Mouse (Mus musculus) gastrocnemius, adult 8-10 months (tissue): ENCODE data around the gene Pole2. TPM values are rescaled to one million over a fixed set of nuclear protein-coding genes. Genes with fewer than 3 reads are reported as not detected.
A peak's percentile ranks its signal among the peaks of the same experiment; 100 is the strongest.

ENCODE experiments used
- DNase-seq, 2 experiments: peaks; one replicate each; pipeline ENCODE4 v3.0.0; 2022; ENCODE audit warnings: low spot score in 2 of 2
- total RNA-seq, 4 experiments: library from RNA; stranded (reverse); gene quantifications; 2 replicates each; pipeline ENCODE4 v1.2.4; 2022

The Pole2 gene
- total RNA-seq, result under 1 TPM in 3 of 4 experiments, not detected in 1; 0.15 to 0.27 (median 0.24) TPM

DNA sequence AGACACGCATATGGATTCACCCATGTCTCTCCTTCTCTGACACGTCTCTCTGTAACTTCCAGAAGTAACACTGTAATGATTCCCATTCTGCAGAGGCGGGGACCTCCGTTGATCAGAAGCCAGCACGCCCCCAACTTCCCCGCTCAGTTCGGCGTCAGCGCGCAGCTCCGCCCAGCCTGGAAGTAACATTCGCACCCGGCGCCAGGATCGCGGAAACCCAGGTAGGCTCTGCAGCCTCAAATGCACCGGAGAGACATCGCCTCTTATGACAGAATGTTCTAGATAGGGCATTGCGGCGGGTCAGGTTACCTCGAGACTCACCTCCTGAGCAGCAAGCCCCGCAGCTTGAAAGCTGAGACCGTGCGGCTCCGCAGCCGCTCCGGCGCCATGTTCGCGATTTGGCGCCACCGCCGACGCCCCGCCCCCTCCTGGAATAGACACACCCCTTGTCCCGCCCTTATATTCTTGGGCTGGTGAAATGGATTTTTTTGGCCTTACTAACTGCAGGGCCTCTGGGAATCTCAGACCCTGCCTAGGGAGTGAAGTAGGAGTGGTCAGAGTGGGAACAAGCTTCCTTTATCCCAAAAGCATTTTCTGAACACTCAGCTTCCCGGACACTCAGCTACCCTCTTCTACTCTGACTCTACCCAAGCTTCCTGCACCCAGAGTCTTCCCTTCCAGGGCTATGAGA is at the start of gene Pole2:
Gene Pole2 (minus strand): TSS at position 420 of the 691 bp plus-strand sequence.
- DNase-seq, result peak; percentile 78 to 83

DNA sequence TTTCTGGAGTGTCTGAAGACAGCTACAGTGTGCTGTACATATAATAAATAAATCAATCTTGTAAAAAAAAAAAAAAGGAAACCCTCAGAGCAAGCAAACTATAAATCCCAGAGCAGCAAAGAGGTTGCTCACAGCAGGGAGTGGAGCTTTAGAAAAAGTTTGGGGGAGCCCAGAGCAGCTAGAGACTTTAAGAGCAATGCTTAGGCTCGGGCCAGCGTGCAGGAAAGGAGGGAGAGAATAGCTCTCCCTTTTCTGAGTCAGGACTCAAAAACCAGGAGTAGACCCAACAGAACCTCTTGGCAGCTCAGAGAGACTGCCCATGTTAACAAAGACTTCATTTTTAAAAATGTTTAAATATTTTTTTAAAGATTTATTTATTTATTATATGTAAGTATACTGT is 41.0 kb upstream of the Pole2 start:
- DNase-seq, result no peak

DNA sequence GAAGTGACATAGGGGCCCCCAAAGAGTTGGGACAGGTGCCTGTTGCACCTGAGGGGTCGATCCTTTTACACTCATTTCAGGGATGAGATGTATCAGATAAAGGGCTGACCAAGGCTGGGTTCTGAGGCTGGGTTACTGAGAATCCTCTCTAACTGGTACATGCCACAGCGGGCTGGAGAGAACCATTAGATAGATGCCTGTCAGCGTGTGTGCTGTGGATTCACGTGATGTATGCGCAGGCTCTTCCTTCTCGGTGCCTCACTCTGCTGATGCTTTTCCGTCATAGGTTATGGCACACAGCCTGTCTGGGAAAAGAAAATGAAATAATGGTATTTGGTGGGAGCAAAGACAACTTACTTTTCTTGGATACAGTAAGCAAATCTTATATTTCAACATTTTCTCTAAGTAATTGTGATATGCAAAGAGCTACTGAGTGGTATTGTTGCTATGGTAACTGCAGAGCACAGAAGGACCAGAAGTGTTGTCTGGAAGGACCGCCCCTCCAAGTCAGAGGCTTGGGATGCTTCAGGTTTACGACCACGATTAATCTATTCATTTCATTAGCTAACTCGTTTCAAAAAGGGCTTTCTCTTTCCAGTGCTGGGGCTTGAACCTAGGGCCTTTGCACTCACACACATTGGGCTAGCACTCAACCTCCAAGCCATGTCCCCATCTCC is 40.1 kb upstream of the Pole2 start:
- DNase-seq, result no peak

DNA sequence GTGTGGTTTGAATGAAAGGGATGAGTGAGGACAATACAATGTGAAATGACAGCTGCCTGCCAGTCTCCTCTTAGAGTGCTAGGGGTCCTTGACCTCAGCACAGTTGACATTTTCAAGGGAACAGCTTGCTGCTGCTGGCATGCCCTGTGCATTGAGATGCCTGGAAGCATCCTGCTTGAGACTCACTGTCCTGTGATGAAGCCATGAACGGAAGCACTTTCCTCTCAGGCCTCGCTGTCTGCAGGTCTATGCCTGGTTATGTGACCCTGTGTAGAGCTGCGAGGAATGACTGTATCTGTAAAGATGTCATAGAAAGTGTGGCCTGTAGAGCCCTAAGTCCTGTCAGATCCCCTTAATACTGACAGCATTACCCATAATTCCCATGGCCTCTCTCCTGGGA is 37.0 kb upstream of the Pole2 start:
- no peak for DNase-seq

DNA sequence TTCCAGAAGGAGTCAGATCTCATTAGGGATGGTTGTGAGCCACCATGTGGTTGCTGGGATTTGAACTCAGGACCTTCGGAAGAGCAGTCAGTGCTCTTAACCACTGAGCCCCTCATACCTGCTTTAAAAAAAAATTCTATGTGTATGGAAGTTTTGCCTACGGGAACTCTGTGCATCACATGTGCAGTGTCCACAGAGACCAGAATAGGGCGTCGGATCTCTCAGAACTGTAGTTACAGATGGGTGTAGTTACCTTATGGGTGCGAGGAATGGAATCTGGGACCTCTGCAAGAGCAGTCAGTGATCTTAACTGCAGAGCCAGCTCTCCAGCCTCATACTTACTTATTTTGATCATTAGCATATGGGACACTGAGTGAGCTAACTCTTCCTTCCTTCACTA is 34.3 kb upstream of the Pole2 start:
- DNase-seq, result no peak

DNA sequence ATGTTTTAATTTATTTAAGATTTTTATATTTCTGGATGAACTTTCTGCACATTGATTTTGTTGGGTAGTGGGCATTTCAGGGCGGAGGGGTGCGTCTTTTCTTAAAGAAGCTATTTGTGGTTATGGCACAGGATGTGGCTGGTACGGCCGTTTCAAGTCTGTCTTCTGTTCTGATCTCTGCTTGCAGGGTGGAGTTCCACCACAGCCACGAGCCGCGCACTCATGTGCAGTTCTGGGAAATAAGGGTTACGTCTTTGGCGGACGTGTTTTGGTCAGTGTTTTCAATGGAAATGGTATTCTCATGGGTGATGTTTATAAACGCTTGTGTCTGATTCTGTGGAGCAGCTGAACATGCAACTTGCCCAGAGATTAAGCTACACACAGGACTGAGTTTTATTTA is 29.8 kb upstream of the Pole2 start:
- DNase-seq, result no peak

DNA sequence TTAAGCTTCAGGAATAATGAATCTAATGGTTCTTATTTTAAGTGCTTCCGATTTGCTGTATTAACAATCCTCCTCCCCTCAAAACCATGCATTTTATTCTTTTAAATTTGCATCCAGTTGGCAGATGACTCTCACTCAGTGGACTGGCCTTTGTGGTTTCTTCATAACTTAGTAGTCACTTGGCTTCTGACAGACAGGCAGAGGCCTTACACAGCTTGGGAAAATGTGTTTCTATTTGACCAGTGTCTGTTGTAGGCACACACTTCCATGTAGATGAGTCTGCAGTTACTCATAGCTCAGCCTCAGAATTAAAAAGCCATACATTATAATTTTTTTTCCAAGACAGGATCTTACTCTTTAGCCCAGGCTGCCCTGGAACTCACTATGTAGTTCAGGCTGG is 25.8 kb upstream of the Pole2 start:
- DNase-seq, result no peak

DNA sequence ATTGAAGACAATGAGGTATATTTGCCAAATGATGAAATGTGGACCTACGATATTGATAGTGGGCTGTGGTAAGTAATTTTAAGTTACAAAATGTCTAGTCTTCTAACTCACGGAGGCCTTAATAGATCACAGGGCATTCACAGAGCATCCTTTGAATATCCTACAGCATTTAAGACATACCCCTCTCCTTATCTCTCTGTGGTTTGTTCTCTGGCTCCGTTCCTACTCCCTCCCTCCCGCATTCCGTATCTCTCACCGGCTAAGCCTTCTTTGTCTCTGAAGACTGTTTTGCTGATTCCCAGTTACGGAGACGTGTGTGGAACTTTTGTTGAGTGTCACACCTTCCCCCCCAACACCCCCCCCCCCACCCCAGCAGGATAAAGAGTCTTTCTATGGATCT is 22.8 kb upstream of the Pole2 start:
- DNase-seq, result no peak

DNA sequence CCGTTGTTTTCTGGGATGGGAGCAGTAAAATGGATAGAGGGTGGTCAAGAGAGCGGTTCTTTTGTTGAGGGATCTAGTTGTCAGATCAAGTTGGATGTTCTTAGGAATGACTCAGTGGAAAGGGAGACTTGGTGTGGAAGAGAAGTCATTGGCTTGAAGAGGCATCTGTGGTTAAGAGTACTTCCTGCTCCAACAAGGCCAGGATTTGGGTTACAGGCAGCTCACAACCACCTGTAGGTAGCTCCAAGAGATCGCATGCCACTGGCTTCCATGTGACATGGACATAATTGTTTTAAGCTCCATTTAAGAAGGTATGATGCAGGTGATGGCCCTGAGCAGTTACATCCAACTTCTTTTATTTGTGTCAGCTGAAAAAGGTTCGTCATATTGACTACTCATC is 21.8 kb upstream of the Pole2 start:
- no peak for DNase-seq

DNA sequence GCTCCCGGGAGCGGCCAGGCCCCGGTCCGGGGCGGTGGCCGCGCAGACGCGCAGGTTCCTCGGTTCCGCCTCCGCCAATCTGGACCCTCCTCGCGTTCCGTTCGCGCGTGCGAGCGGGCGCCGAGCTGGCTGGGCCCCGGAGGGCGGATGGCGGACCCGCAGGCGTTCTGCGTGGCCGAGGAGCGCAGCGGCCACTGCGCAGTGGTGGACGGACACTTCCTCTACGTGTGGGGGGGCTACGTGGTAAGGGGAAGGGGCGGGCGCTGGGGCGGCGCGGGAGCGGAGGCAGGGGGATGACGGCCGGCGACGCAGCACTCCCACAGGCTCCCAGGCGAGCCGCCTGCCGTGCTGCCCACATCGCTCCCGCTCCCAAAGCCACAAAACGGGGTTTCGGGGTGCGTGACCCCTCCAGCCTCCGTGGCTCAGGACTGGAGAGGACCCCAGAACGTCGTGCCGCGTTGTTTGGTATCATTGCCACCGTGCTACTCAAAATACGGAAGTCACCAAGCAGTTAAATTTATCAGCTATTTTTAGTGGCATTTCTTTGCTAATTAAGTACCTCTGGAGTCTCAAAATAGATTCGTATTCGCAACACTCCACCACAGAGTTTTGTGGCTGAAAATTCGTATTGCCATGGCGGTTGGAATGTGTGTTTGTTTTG is 13.9 kb upstream of the Pole2 start:
- peak; percentile 48 to 58 for DNase-seq

DNA sequence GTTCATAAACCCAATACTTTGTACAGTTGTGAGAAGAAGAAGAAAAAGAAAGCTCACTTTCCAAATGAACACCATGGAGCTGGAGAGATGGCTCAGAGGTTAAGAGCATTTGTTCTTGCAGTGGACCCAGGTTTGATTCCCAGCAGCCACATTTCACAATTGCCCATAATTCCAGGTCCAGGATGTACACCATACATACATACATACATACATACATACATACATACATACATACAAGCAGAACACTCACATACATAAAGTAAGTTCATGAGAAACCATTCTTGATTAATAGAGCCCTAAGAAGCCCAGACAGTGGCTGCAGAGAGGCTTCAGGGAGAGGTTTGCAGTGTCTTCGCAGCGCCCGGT is 13.4 kb upstream of the Pole2 start:
- DNase-seq, result no peak

DNA sequence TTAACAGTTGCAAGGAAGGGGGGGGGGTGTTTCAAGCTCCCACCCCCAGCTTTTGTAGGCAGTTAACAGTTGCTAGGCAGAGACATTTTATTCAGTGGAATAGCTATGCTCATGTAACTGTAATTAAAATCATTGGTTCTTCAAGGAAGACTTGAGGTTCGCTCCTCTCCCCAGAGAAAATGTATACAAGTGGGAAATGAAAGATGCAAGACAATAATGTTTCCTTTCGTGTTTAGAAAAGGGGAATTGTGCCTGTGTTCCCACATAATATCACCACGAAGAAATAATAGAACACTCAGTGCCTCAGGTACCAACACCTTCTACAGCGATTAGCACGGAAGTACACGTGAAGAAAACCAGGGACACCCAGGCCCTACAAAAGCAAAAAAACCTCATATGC is 12.9 kb upstream of the Pole2 start, which contains the start of gene Klhdc1:
Gene Klhdc1 (plus strand): TSS at position 301 of the 400 bp plus-strand sequence.
- DNase-seq, result no peak

DNA sequence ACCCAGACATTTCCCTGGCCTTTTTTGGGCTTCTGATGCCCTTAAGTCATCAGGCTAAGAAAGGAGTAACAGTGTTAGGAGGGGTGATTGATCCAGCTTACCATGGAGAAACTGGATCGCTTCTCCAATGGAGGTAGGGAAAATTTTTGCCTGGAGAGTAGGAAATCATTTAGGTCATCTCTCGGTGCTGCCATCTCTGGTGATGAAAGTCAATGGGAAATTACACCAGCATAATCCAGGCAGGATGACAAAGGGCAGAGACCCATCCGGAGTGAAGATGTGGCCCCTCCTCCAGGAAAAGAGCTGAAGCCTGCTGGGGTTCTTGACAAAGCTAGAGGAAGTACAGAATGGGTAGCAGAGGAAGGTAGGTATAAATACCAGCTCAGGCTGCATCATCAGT is 10.3 kb upstream of the Pole2 start:
- no peak for DNase-seq

DNA sequence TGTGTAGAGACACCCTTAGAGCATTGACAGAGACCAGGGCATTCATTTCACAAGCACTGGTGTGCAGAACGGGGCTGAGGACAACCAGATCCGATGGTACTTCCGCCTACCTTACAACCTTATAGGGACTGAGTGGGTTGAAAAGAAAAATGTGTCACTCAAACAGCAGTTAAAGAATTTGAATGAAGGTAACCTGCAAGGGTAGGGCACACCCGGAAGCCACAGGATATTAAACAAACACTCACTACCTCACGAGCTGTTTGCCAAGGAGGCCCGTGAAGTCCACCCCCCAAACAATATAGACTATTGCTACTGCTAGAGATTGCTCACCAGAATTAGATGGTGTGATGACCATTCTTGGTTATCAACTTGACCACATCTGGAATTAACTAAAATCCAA is 7.8 kb upstream of the Pole2 start:
- DNase-seq, result no peak

DNA sequence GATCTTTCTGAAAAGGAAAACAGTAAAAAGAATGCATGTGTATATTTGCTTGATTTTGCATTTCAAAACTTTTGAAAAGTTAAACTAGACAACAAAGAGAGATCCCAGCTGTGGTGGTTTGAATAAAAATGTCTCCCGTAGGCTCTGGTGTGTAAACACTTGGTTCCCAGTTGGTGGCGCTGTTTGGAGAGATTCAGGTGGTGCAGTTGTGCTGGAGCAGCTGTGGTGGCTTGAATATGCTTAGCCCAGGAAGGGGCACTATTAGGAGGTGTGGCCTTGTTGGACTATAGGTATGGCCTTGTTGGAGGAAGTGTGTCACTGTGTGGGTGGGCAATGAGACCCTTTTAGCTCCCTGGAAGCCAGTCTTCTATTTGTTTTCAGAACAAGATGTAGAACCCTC is 1.3 kb upstream of the Pole2 start:
- no peak for DNase-seq

DNA sequence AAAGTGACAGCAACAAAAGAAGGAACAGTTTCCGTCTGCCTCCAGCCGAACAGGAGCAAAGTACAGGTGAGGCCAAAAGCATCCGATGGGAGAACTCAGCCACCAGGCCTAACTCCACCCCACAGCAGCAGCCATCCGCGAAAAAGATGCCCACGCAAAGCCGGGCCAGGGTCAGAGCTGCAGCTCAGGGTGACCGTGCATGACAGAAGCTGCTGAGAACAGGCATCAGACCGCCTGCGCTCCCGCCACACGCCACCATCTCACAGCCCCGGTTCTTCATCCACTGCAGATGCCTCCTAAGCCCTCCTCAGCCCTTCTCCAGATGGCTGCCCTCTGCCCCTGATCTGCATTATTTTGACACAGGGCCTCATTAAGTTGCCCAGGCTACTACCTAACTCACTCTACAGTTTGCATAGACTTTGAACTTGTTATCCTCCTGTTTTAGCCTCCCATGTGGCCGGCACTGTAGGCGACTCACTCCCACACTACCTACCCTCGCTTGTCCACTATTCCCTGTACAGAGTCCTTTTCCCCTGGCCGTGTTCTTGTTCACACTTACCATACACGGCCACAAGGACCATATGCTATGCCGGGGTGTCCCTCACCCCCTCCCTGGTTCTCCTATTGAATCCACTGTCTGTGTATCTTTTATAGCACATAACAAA is 7.2 kb downstream of the Pole2 start:
- DNase-seq, result no peak

DNA sequence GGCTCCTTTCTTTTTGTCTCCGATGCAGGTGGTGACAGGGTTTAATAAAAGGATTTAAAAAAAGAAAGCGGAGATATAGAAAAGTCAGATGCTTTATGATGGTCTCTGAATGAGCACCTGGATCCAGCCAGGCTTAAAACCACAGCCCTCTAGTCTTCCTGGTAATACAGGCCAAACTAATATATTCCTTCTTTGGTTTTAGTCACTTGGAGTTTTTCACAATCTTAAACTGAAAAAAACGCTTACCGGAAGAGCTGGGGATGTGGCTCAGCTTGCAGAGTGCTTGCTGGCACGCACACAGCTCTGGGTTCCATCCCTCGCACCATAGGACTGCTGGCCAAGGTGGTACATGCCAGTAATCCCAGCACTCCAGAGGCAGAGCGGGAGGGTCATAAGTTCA is 11.4 kb downstream of the Pole2 start:
- DNase-seq, result no peak

DNA sequence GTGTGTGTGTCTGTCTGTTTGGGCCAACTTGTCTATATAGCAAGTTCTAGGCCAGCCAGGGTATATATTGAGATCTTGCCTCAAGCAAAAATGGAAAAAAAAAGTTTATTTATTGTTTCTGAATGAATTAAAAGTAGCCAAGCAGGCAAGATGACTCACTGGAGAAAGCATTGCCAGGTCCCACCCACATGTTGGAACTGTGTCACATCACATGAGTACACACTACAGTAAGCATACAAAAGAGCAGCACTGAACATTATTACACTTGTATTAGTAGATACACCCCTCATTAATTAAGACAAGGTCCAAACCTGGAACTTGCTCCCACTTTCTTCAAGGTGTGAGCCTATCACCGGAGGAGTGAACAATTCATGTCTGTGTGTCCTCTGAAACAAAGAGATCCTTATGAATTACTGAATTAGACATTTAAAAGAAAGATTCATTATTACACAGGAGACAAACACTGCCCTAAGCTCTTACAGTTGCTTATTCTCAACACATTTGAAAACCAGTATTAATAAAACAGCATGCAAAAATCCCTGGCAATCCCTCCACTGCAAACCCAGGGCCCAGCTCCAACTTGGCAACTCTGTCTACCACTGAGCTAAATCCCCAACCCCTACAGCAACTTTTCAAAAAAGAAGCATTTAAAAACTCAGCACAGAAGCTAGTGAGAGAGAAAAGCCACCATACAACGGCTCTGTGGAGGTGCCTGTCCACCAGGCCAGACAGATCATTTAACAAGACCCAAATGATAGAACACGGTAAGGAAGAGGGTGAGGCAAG is 12.8 kb downstream of the Pole2 start:
- DNase-seq, result peak; percentile 60 to 66

DNA sequence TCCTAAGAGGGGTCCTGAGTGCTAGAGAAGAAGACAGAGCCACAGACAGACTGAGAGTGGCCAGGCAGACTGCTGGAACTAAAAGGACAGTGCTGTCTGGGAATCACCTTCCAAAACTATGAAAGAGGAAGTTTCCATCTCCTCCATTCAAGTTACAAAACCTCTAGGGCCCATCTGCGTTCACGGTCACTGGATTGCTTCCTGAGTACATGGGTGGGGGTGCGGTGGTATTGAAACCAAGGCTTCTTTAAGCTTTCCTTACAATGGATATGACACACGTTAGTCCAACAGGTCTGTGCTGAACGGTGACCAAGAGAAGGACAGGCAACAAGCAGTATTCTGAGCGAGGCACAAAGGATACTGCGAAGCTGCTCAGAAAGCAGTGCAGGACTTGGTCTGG is 13.6 kb downstream of the Pole2 start:
- DNase-seq, result no peak

DNA sequence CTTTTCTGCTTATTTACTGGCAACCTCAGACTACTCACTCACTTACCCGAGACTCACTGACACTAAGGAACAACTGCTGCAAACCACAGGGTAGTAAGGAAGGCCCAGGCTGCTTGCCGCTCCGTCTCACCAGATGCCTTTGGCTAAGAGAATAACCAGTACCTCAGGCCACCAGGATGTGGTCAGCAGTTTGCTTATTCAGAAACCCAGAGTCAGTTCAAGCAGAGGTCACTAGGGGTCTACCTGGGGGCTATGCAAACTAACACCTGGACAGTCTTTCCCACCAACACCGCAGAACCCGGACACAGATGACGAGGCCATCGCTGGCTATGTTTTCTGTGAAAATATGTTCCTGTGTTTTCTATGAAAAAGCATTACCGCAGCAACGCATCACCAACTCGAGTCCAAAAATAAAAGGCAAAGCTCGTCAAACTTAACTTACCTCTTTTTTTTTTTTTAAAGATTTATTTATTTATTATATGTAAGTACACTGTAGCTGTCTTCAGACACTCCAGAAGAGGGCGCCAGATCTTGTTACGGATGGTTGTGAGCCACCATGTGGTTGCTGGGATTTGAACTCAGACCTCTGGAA is 14.7 kb downstream of the Pole2 start:
- no peak for DNase-seq

DNA sequence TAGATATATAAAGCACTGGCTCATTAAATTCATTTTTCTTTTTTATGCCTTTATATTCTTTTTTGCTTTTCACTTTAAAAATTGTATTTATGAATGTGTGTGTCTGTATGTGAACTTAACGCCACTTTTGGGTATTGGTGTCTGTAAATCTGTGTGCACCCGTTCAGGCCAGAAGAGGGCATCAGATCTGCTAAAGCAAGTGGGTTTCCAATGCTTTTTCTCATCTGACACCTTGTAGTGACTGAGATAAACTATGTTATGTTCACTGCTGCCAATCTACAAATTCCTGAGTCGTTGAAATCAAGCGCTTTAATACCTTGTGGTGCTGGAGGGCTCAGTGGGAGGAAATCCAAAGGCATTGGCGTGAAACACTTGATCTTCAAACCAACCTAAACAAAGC is 16.9 kb downstream of the Pole2 start:
- no peak for DNase-seq
